Mouse (Mus musculus) stomach, embryonic 14.5 days (tissue): ENCODE results near the gene Esrrg. TPM values are rescaled to one million over a fixed set of nuclear protein-coding genes. Genes with fewer than 3 reads are reported as not detected.

Experiments
- ATAC-seq: fragments of 200-750 bp; cut with Nextera tagmentation; 2 replicates; pipeline ENCODE4 v1.8.0; 2017; ENCODE audit warnings: low read depth, moderate TSS enrichment; ENCODE audit not compliant: insufficient number of reproducible peaks, insufficient read depth, low FRiP score
- H3K27ac ChIP-seq: fragments of 300-500 bp; sonication (generic); 2 replicates; pipeline ENCODE4 v1.5.1; 2014; ENCODE audit warnings: mild to moderate bottlenecking, low read length, moderate library complexity, mixed read lengths
- H3K27me3 ChIP-seq: fragments of 300-500 bp; sonication (generic); 2 replicates; pipeline ENCODE4 v1.6.1; 2014; ENCODE audit warnings: low read length, control low read depth, mixed read lengths; ENCODE audit not compliant: control insufficient read depth, insufficient read depth
- H3K36me3 ChIP-seq: fragments of 300-500 bp; sonication (generic); 2 replicates; pipeline ENCODE4 v1.6.1; 2014; ENCODE audit warnings: mild to moderate bottlenecking, control low read depth, low read length, moderate library complexity, mixed read lengths; ENCODE audit not compliant: control insufficient read depth, insufficient read depth
- H3K4me1 ChIP-seq: fragments of 300-500 bp; sonication (generic); 2 replicates; pipeline ENCODE4 v1.6.1; 2014; ENCODE audit warnings: low read length, control low read depth, mixed read lengths; ENCODE audit not compliant: control insufficient read depth, insufficient read depth
- H3K4me2 ChIP-seq: fragments of 300-500 bp; sonication (generic); replicated peaks from 2 replicates; pipeline ENCODE4 v1.6.1; 2014; ENCODE audit warnings: low read depth, low read length, control low read depth
- H3K4me3 ChIP-seq: fragments of 300-500 bp; sonication (generic); 2 replicates; pipeline ENCODE4 v1.5.1; 2014; ENCODE audit warnings: low read depth, low read length, control low read depth
- H3K9ac ChIP-seq: fragments of 300-500 bp; sonication (generic); replicated peaks from 2 replicates; pipeline ENCODE4 v1.6.1; 2014; ENCODE audit warnings: low read depth, mild to moderate bottlenecking, control low read depth, low read length, moderate library complexity, mixed read lengths
- H3K9me3 ChIP-seq: fragments of 300-500 bp; sonication (generic); 2 replicates; pipeline ENCODE4 v1.6.1; 2016; ENCODE audit warnings: low read depth, low read length, control low read depth; ENCODE audit not compliant: control insufficient read depth
- WGBS: fragments of 180-500 bp; shearing (Covaris S2); extraction: QIAGEN DNeasy Blood & Tissue Kit; methylation state at CpG from one replicate; pipeline ENCODE4 v1.1.7; 2014; 5-methylcytosine and 5-hydroxymethylcytosine counted together
- polyA plus RNA-seq: library from polyadenylated mRNA; unstranded; fragments of >200 nt; fragmentation: Nextera tagmentation; extraction: Ambion mirVana; gene quantifications from 2 replicates; pipeline ENCODE4 v1.2.1, GENCODE M21; 2014

The Esrrg gene
- polyA plus RNA-seq, 1 experiment from 2014 or later, result 12.5 TPM

GRCm38 (mm10) chr1:187938652-187939051 lies 330.1 kb downstream of the Esrrg start:
- Histone ChIP-seq H3K4me3 (no peak overlapping the region), H3K27ac (no peak overlapping the region), H3K9ac (no peak overlapping the region), H3K4me1 (no peaks in the 10 kb centered on the region), H3K27me3 (no peaks in the 10 kb centered on the region), H3K4me2 (no peak overlapping the region), H3K36me3 (no peaks in the 10 kb centered on the region), H3K9me3 (no peaks in the 10 kb centered on the region)
- ATAC-seq, result no peak
- 58% methylated on average over 7 of the region's 7 CpGs for WGBS

- H3K9me3 ChIP-seq, result no peaks in the 10 kb centered on the region
- H3K4me1 ChIP-seq, result no peaks in the 10 kb centered on the region
- no peak overlapping the region for H3K4me2 ChIP-seq
- no peak for ATAC-seq
- H3K4me3 ChIP-seq, result no peak overlapping the region
- no peaks in the 10 kb centered on the region for H3K27me3 ChIP-seq
- 57% methylated on average over 4 of the region's 4 CpGs for WGBS
- H3K27ac ChIP-seq, result no peak overlapping the region
- H3K9ac ChIP-seq, result no peak overlapping the region
- no peaks in the 10 kb centered on the region for H3K36me3 ChIP-seq
Measured at GRCm38 (mm10) chr1:187939078-187939477, 330.5 kb downstream of the Esrrg start.

- Histone ChIP-seq H3K27me3 (no peaks in the 10 kb centered on the region), H3K36me3 (no peaks in the 10 kb centered on the region), H3K9ac (no peak overlapping the region), H3K27ac (no peak overlapping the region), H3K4me3 (no peak overlapping the region), H3K4me1 (no peaks in the 10 kb centered on the region), H3K9me3 (no peaks in the 10 kb centered on the region), H3K4me2 (no peak overlapping the region)
- WGBS, result 66% methylated on average over 3 of the region's 3 CpGs
- ATAC-seq, result no peak
Measured at GRCm38 (mm10) chr1:187951506-187951905, 342.9 kb downstream of the Esrrg start.

GRCm38 (mm10) chr1:187956702-187957101 lies 348.1 kb downstream of the Esrrg start:
- no peaks in the 10 kb centered on the region for H3K9me3 ChIP-seq
- no peak overlapping the region for H3K27ac ChIP-seq
- no peaks in the 10 kb centered on the region for H3K4me1 ChIP-seq
- H3K9ac ChIP-seq, result no peak overlapping the region
- H3K36me3 ChIP-seq, result no peaks in the 10 kb centered on the region
- 91% methylated on average over 2 of the region's 2 CpGs for WGBS
- no peak overlapping the region for H3K4me3 ChIP-seq
- H3K4me2 ChIP-seq, result no peak overlapping the region
- ATAC-seq, result no peak
- no peaks in the 10 kb centered on the region for H3K27me3 ChIP-seq

GRCm38 (mm10) chr1:187959192-187959591 lies 350.6 kb downstream of the Esrrg start:
- WGBS, result 83% methylated on average over 9 of the region's 9 CpGs
- Histone ChIP-seq H3K9ac (no peak overlapping the region), H3K27me3 (no peaks in the 10 kb centered on the region), H3K4me2 (no peak overlapping the region), H3K4me3 (no peak overlapping the region), H3K27ac (no peak overlapping the region), H3K36me3 (no peaks in the 10 kb centered on the region), H3K9me3 (no peaks in the 10 kb centered on the region), H3K4me1 (no peaks in the 10 kb centered on the region)
- ATAC-seq, result no peak

- no peaks in the 10 kb centered on the region for H3K36me3 ChIP-seq
- 74% methylated on average over 5 of the region's 5 CpGs for WGBS
Measured at GRCm38 (mm10) chr1:187961452-187961851, 352.9 kb downstream of the Esrrg start.

GRCm38 (mm10) chr1:187964829-187965760 lies 356.5 kb downstream of the Esrrg start:
- Histone ChIP-seq H3K9me3 (no peaks in the 10 kb centered on the region), H3K9ac (no peak overlapping the region), H3K27me3 (no peaks in the 10 kb centered on the region), H3K4me2 (no peak overlapping the region), H3K36me3 (no peaks in the 10 kb centered on the region), H3K27ac (no peak overlapping the region), H3K4me1 (peaks cover 3% of the 10 kb centered on the region; the same call in 1 of the 2 replicates), H3K4me3 (no peak overlapping the region)
- ATAC-seq, result no peak
- WGBS, result 36% methylated on average over 18 of the region's 18 CpGs

More at GRCm38 (mm10) chr1:187961452-187961851, 352.9 kb downstream of the Esrrg start:
- Histone ChIP-seq H3K27ac (no peak overlapping the region), H3K4me3 (no peak overlapping the region), H3K27me3 (no peaks in the 10 kb centered on the region), H3K9ac (no peak overlapping the region), H3K9me3 (no peaks in the 10 kb centered on the region), H3K4me1 (no peaks in the 10 kb centered on the region), H3K4me2 (no peak overlapping the region)
- no peak for ATAC-seq

GRCm38 (mm10) chr1:187965921-187966320 lies 357.3 kb downstream of the Esrrg start:
- no peak overlapping the region for H3K27ac ChIP-seq
- no peaks in the 10 kb centered on the region for H3K9me3 ChIP-seq
- WGBS, result 45% methylated on average over 6 of the region's 6 CpGs
- no peak for ATAC-seq
- H3K9ac ChIP-seq, result no peak overlapping the region
- no peak overlapping the region for H3K4me2 ChIP-seq
- H3K36me3 ChIP-seq, result no peaks in the 10 kb centered on the region
- H3K4me1 ChIP-seq, result peaks cover 3% of the 10 kb centered on the region; the same call in 1 of the 2 replicates
- no peak overlapping the region for H3K4me3 ChIP-seq
- H3K27me3 ChIP-seq, result no peaks in the 10 kb centered on the region
